Mouse (Mus musculus) adrenal gland, postnatal 36 days (tissue): ENCODE measurements at regions not wholly inside any gene's neighbourhood (a gene's known extent, or its start where the extent isn't known, plus 50 kb on each side); places are given as distances from the start of the nearest gene placed in this dataset.

Experiments used
- DNase-seq, 2 experiments: peaks; one replicate each; pipeline ENCODE4 v3.0.0; 2021; ENCODE audit warnings: mixed read lengths in 1 of 2

- DNase-seq = no peak
Observed at GRCm38 (mm10) chr7:72503756-72504155, 197.3 kb upstream of the Mctp2 start.

GRCm38 (mm10) chr7:72504268-72504667 lies 197.9 kb upstream of the Mctp2 start:
- no peak for DNase-seq

- DNase-seq = peak; percentile 22 to 39
Observed at GRCm38 (mm10) chr7:72505732-72506460, 199.5 kb upstream of the Mctp2 start.

- DNase-seq = no peak
Observed at GRCm38 (mm10) chr7:72507946-72508345, 201.5 kb upstream of the Mctp2 start.

- no peak for DNase-seq
Observed at GRCm38 (mm10) chr7:72510116-72510515, 203.7 kb upstream of the Mctp2 start.

GRCm38 (mm10) chr7:72513446-72513845 lies 207.0 kb upstream of the Mctp2 start:
- DNase-seq = no peak

GRCm38 (mm10) chr7:72514851-72515250 lies 208.4 kb upstream of the Mctp2 start:
- no peak for DNase-seq

GRCm38 (mm10) chr7:72518421-72518972 lies 212.1 kb upstream of the Mctp2 start:
- DNase-seq = no peak

- no peak for DNase-seq
Observed at GRCm38 (mm10) chr7:72519359-72520115, 213.1 kb upstream of the Mctp2 start.

GRCm38 (mm10) chr7:72528873-72529272 lies 222.5 kb upstream of the Mctp2 start:
- DNase-seq = no peak

GRCm38 (mm10) chr7:72538288-72538687 lies 231.9 kb upstream of the Mctp2 start:
- DNase-seq = no peak

GRCm38 (mm10) chr7:72539915-72540314 lies 233.5 kb upstream of the Mctp2 start:
- no peak for DNase-seq

- DNase-seq = no peak
Observed at GRCm38 (mm10) chr7:72541521-72542478, 235.4 kb upstream of the Mctp2 start.

- no peak for DNase-seq
Observed at GRCm38 (mm10) chr7:72543501-72543900, 237.1 kb upstream of the Mctp2 start.

GRCm38 (mm10) chr7:72543946-72544345 lies 237.5 kb upstream of the Mctp2 start:
- peak; percentile 18 to 34 for DNase-seq

GRCm38 (mm10) chr7:72567378-72567777 lies 261.0 kb upstream of the Mctp2 start:
- DNase-seq = no peak

- no peak for DNase-seq
Observed at GRCm38 (mm10) chr7:72569177-72569576, 262.8 kb upstream of the Mctp2 start.

- no peak for DNase-seq
Observed at GRCm38 (mm10) chr7:72574316-72574715, 267.9 kb upstream of the Mctp2 start.

GRCm38 (mm10) chr7:72584427-72584826 lies 278.0 kb upstream of the Mctp2 start:
- no peak for DNase-seq

GRCm38 (mm10) chr7:72589241-72589668 lies 282.8 kb upstream of the Mctp2 start:
- DNase-seq = no peak

GRCm38 (mm10) chr7:72590351-72591115 lies 284.1 kb upstream of the Mctp2 start:
- DNase-seq = no peak
